Mouse (Mus musculus) midbrain, embryonic 15.5 days (tissue): ENCODE results near the gene Naaladl2. TPM values are rescaled to one million over a fixed set of nuclear protein-coding genes. Genes with fewer than 3 reads are reported as not detected.

Experiments
- ATAC-seq: fragments of 200-750 bp; cut with Nextera tagmentation; replicated peaks from 2 replicates; pipeline ENCODE4 v1.8.0; 2017; ENCODE audit warnings: moderate TSS enrichment
- H3K27ac ChIP-seq: fragments of 300-500 bp; sonication (generic); 2 replicates; pipeline ENCODE4 v1.5.1; 2015; ENCODE audit warnings: mild to moderate bottlenecking, inconsistent platforms
- H3K27me3 ChIP-seq: fragments of 300-500 bp; sonication (generic); replicated peaks from 2 replicates; pipeline ENCODE4 v1.6.1; 2015; ENCODE audit warnings: inconsistent platforms
- H3K36me3 ChIP-seq: fragments of 300-500 bp; sonication (generic); replicated peaks from 2 replicates; pipeline ENCODE4 v1.6.1; 2015; ENCODE audit warnings: inconsistent platforms
- H3K4me1 ChIP-seq: fragments of 300-500 bp; sonication (generic); 2 replicates; pipeline ENCODE4 v1.6.1; 2015; ENCODE audit warnings: inconsistent platforms
- H3K4me2 ChIP-seq: fragments of 300-500 bp; sonication (generic); 2 replicates; pipeline ENCODE4 v1.6.1; 2015; ENCODE audit warnings: inconsistent platforms, mild to moderate bottlenecking, moderate library complexity
- H3K4me3 ChIP-seq: fragments of 300-500 bp; sonication (generic); 2 replicates; pipeline ENCODE4 v1.5.1; 2015; ENCODE audit warnings: mild to moderate bottlenecking, inconsistent platforms
- H3K9ac ChIP-seq: fragments of 300-500 bp; sonication (generic); 2 replicates; pipeline ENCODE4 v1.6.1; 2015; ENCODE audit warnings: mild to moderate bottlenecking, inconsistent platforms
- H3K9me3 ChIP-seq: fragments of 300-500 bp; sonication (generic); 2 replicates; pipeline ENCODE4 v1.6.1; 2016; ENCODE audit warnings: inconsistent platforms
- WGBS: fragments of 180-500 bp; shearing (Covaris S2); methylation state at CpG from one replicate; pipeline ENCODE4 v1.1.7; 2015; ENCODE audit warnings: mixed read lengths; 5-methylcytosine and 5-hydroxymethylcytosine counted together
- polyA plus RNA-seq: library from polyadenylated mRNA; unstranded; fragments of >200 nt; fragmentation: Nextera tagmentation; extraction: Ambion mirVana; gene quantifications from 2 replicates; pipeline ENCODE4 v1.2.1, GENCODE M21; 2015

The Naaladl2 gene
- polyA plus RNA-seq, 1 experiment from 2014 or later = 0.97 TPM

GRCm38 (mm10) chr3:23946182-23946581 lies 1197.9 kb downstream of the Naaladl2 start:
- Histone ChIP-seq H3K4me3 (no peak overlapping the region), H3K9ac (no peak overlapping the region), H3K27me3 (no peaks in the 10 kb centered on the region), H3K36me3 (no peaks in the 10 kb centered on the region), H3K27ac (no peak overlapping the region), H3K9me3 (no peaks in the 10 kb centered on the region), H3K4me1 (no peaks in the 10 kb centered on the region), H3K4me2 (no peak overlapping the region)
- ATAC-seq = no peak
- 85% methylated on average over 2 of the region's 2 CpGs for WGBS

- peak; percentile 78 for ATAC-seq
- Histone ChIP-seq H3K4me3 (no peak overlapping the region), H3K27ac (no peak overlapping the region), H3K36me3 (no peaks in the 10 kb centered on the region), H3K27me3 (no peaks in the 10 kb centered on the region), H3K4me1 (no peaks in the 10 kb centered on the region), H3K9ac (no peak overlapping the region), H3K4me2 (no peak overlapping the region), H3K9me3 (no peaks in the 10 kb centered on the region)
- 36% methylated on average over 5 of the region's 5 CpGs for WGBS
These were observed 1206.8 kb downstream of the Naaladl2 start for GRCm38 (mm10) chr3:23937299-23937698.

- WGBS = 85% methylated on average over 4 of the region's 4 CpGs
- ATAC-seq = no peak
- Histone ChIP-seq H3K4me3 (no peak overlapping the region), H3K9ac (no peak overlapping the region), H3K27ac (no peak overlapping the region), H3K4me1 (no peaks in the 10 kb centered on the region), H3K27me3 (no peaks in the 10 kb centered on the region), H3K4me2 (no peak overlapping the region), H3K36me3 (no peaks in the 10 kb centered on the region), H3K9me3 (no peaks in the 10 kb centered on the region)
These were observed 1216.0 kb downstream of the Naaladl2 start for GRCm38 (mm10) chr3:23928097-23928496.

- H3K4me2 ChIP-seq = no peak overlapping the region
- H3K9ac ChIP-seq = no peak overlapping the region
- no peak for ATAC-seq
- H3K36me3 ChIP-seq = no peaks in the 10 kb centered on the region
- no peaks in the 10 kb centered on the region for H3K27me3 ChIP-seq
- 38% methylated on average over 1 of the region's 1 CpGs for WGBS
- H3K4me3 ChIP-seq = no peak overlapping the region
- H3K4me1 ChIP-seq = no peaks in the 10 kb centered on the region
- H3K9me3 ChIP-seq = no peaks in the 10 kb centered on the region
- no peak overlapping the region for H3K27ac ChIP-seq
These were observed 1236.4 kb downstream of the Naaladl2 start for GRCm38 (mm10) chr3:23907682-23908081.

- Histone ChIP-seq H3K4me2 (no peak overlapping the region), H3K27ac (no peak overlapping the region), H3K27me3 (no peaks in the 10 kb centered on the region), H3K9ac (no peak overlapping the region), H3K9me3 (no peaks in the 10 kb centered on the region), H3K4me1 (no peaks in the 10 kb centered on the region), H3K36me3 (no peaks in the 10 kb centered on the region), H3K4me3 (no peak overlapping the region)
- WGBS = 86% methylated on average over 1 of the region's 1 CpGs
- ATAC-seq = no peak
These were observed 1278.4 kb downstream of the Naaladl2 start for GRCm38 (mm10) chr3:23865688-23866087.

GRCm38 (mm10) chr3:23857275-23857674 lies 1286.8 kb downstream of the Naaladl2 start:
- Histone ChIP-seq H3K4me3 (no peak overlapping the region), H3K4me1 (no peaks in the 10 kb centered on the region), H3K27me3 (no peaks in the 10 kb centered on the region), H3K36me3 (no peaks in the 10 kb centered on the region), H3K27ac (no peak overlapping the region), H3K9me3 (no peaks in the 10 kb centered on the region), H3K4me2 (no peak overlapping the region), H3K9ac (no peak overlapping the region)
- ATAC-seq = no peak
- 59% methylated on average over 1 of the region's 1 CpGs for WGBS

GRCm38 (mm10) chr3:23817585-23817984 lies 1326.5 kb downstream of the Naaladl2 start:
- ATAC-seq = no peak
- H3K27me3 ChIP-seq = no peaks in the 10 kb centered on the region

GRCm38 (mm10) chr3:23758746-23759145 lies 1385.3 kb downstream of the Naaladl2 start:
- Histone ChIP-seq H3K9ac (no peak overlapping the region), H3K27ac (no peak overlapping the region), H3K4me2 (no peak overlapping the region), H3K36me3 (no peaks in the 10 kb centered on the region), H3K27me3 (no peaks in the 10 kb centered on the region), H3K4me1 (no peaks in the 10 kb centered on the region), H3K9me3 (no peaks in the 10 kb centered on the region), H3K4me3 (no peak overlapping the region)
- ATAC-seq = no peak
- WGBS = 93% methylated on average over 1 of the region's 1 CpGs

More at GRCm38 (mm10) chr3:23817585-23817984, 1326.5 kb downstream of the Naaladl2 start:
- Histone ChIP-seq H3K4me2 (no peak overlapping the region), H3K9ac (no peak overlapping the region), H3K4me1 (no peaks in the 10 kb centered on the region), H3K27ac (no peak overlapping the region), H3K4me3 (no peak overlapping the region), H3K36me3 (no peaks in the 10 kb centered on the region), H3K9me3 (no peaks in the 10 kb centered on the region)
